In genomic region chr10:43741361-43742084, GRCm38 (mm10) we compare ENCODE assay signal across 13 mouse cellular contexts.
DNase-seq lines count a peak whose midpoint lies in the region; ATAC-seq lines count a peak whose summit lies in the region.
"Had no signal": no experiment of that assay in that cellular context is flagged by ENCODE, and none has a peak within 500 bp of the region (broad histone marks: within the 10 kb centered on the region; RNA-seq: fewer than 3 reads in every experiment).

No protein-coding gene starts in this region.

- H3K4me2 ChIP-seq in hindbrain, embryonic 11.5 days (replicated peaks; ENCODE audit: low read depth, low read length): no peak overlapping the region
- H3K4me2 ChIP-seq in hindbrain, embryonic 16.5 days (ENCODE audit: low read length): no peak overlapping the region
- H3K4me2 ChIP-seq in limb, embryonic 11.5 days (ENCODE audit: low read depth, severe bottlenecking): no peak overlapping the region

- peaks cover 10% of the 10 kb centered on the region for H3K4me1 ChIP-seq in hindbrain, embryonic 11.5 days (replicated peaks; ENCODE audit: control insufficient read depth, insufficient read depth, low read length)
- H3K4me1 ChIP-seq in hindbrain, embryonic 16.5 days (ENCODE audit: control insufficient read depth, insufficient read depth, low read depth, low read length): peaks cover 11% of the 10 kb centered on the region
- peaks cover 27% of the 10 kb centered on the region for H3K4me1 ChIP-seq in limb, embryonic 11.5 days (ENCODE audit: control insufficient read depth, insufficient read depth, low read length)

- H3K27ac ChIP-seq in hindbrain, embryonic 11.5 days (ENCODE audit: low read depth, low read length): no peak overlapping the region
- no peak overlapping the region for H3K27ac ChIP-seq in hindbrain, embryonic 16.5 days (ENCODE audit: low read depth, low read length)
- H3K27ac ChIP-seq in limb, embryonic 11.5 days (replicated peaks; ENCODE audit: low read depth, low read length): peak overlapping the region; percentile 24; the same call in 1 of the 2 replicates

- peak; percentile 42 for DNase-seq in hindbrain, embryonic 11.5 days (ENCODE audit: low spot score)
- DNase-seq in CD4-positive helper T cell, adult 2 months (ENCODE audit: low read depth, low spot score): peak; percentile 17
- DNase-seq in ES-CJ7 (ENCODE audit: low read depth, low spot score): peak; percentile 35
- DNase-seq in limb, embryonic 11.5 days (ENCODE audit: low spot score): no peak
- DNase-seq in right cerebral cortex, adult 2 months (ENCODE audit: low spot score in 2 of 2): no peak
- no peak for DNase-seq in kidney, postnatal 14 days
- DNase-seq: cerebellum, adult 18-20 months; kidney, adult 11 months; right cerebral cortex, postnatal 4 days had no signal

- 48% methylated on average over 18 of the region's 18 CpGs for WGBS in hindbrain, embryonic 11.5 days
- WGBS in hindbrain, embryonic 16.5 days: 45% methylated on average over 18 of the region's 18 CpGs
- WGBS in limb, embryonic 11.5 days: 54% methylated on average over 18 of the region's 18 CpGs

- ATAC-seq in hindbrain, embryonic 11.5 days (ENCODE audit: low FRiP score): peak; percentile 28; the same call in 1 of the 2 replicates
- ATAC-seq in hindbrain, embryonic 16.5 days: no peak
- ATAC-seq in limb, embryonic 11.5 days (ENCODE audit: insufficient number of reproducible peaks, low FRiP score, low TSS enrichment, low read depth): no peak
- ATAC-seq in megakaryocyte progenitor cell, adult 5-6 weeks (replicated peaks; ENCODE audit: poor library complexity): no peak

- H3K9me3 ChIP-seq in hindbrain, embryonic 11.5 days (ENCODE audit: control insufficient read depth, low read length): no peaks in the 10 kb centered on the region
- no peaks in the 10 kb centered on the region for H3K9me3 ChIP-seq in hindbrain, embryonic 16.5 days (ENCODE audit: control insufficient read depth, low read length)
- H3K9me3 ChIP-seq in limb, embryonic 11.5 days (ENCODE audit: control insufficient read depth, low read length): no peaks in the 10 kb centered on the region
- H3K9me3 ChIP-seq: liver, embryonic 15.5 days had no signal

- peak overlapping the region; percentile 38; the same call in 1 of the 2 replicates for H3K9ac ChIP-seq in hindbrain, embryonic 11.5 days (ENCODE audit: low read depth, low read length)
- no peak overlapping the region for H3K9ac ChIP-seq in hindbrain, embryonic 16.5 days (ENCODE audit: low read depth, low read length)
- H3K9ac ChIP-seq in limb, embryonic 11.5 days (ENCODE audit: low read length): no peak overlapping the region; the same call in 1 of the 2 replicates

- H3K4me3 ChIP-seq in hindbrain, embryonic 11.5 days (ENCODE audit: low read depth, low read length): no peak overlapping the region
- no peak overlapping the region for H3K4me3 ChIP-seq in hindbrain, embryonic 16.5 days (ENCODE audit: low read length)
- H3K4me3 ChIP-seq in limb, embryonic 11.5 days (ENCODE audit: low read depth, low read length): no peak overlapping the region
- H3K4me3 ChIP-seq: myocyte had no signal

- H3K36me3 ChIP-seq in hindbrain, embryonic 11.5 days (ENCODE audit: control insufficient read depth, insufficient read depth, low read length): no peaks in the 10 kb centered on the region
- no peaks in the 10 kb centered on the region for H3K36me3 ChIP-seq in hindbrain, embryonic 16.5 days (ENCODE audit: control insufficient read depth, insufficient read depth, low read length)
- H3K36me3 ChIP-seq in limb, embryonic 11.5 days (ENCODE audit: control insufficient read depth, insufficient read depth, low read length): no peaks in the 10 kb centered on the region
- H3K36me3 ChIP-seq: liver, embryonic 15.5 days had no signal

- H3K27me3 ChIP-seq in hindbrain, embryonic 11.5 days (ENCODE audit: control insufficient read depth, insufficient read depth, low read length): no peaks in the 10 kb centered on the region
- H3K27me3 ChIP-seq in hindbrain, embryonic 16.5 days (replicated peaks; ENCODE audit: control insufficient read depth, insufficient read depth, low read length): no peaks in the 10 kb centered on the region
- no peaks in the 10 kb centered on the region for H3K27me3 ChIP-seq in limb, embryonic 11.5 days (ENCODE audit: control insufficient read depth, insufficient read depth, low read length)
- H3K27me3 ChIP-seq: liver, embryonic 15.5 days had no signal

Comparison
In these comparisons a context has a peak if more than half of its experiments do, and no peak if none do; other contexts are left out.
1. DNase-seq: peak in hindbrain, embryonic 11.5 days (single experiment), CD4-positive helper T cell, adult 2 months (single experiment) and ES-CJ7 (single experiment); none in limb, embryonic 11.5 days (single experiment), right cerebral cortex, adult 2 months (0 of 2) and kidney, postnatal 14 days (single experiment).